Mouse (Mus musculus) heart, postnatal 14 days (tissue): ENCODE measurements around the gene Anxa11. TPM values are rescaled to one million over a fixed set of nuclear protein-coding genes. Genes with fewer than 3 reads are reported as not detected.
"Not testable (repeated sequence)": the region's sequence is repeated elsewhere in the genome, so short reads cannot be mapped to it uniquely, and the experiment has no call there.

ENCODE experiments used
- DNase-seq, 2 experiments: peaks; one replicate each; pipeline ENCODE4 v3.0.0; 2021 to 2022
- intact Hi-C: fragments of 180-260 bp; cut with DNase I; formaldehyde crosslinking; loops from one replicate; pipeline ENCODE4 v1.15.1; 2025
- long read RNA-seq, 2 experiments: library from polyadenylated mRNA; stranded (forward); transcript quantifications; one replicate each; pipeline ENCODE4 v2.0.0; 2021
- total RNA-seq, 2 experiments: library from RNA; stranded (reverse); gene quantifications; 2 replicates each; pipeline ENCODE4 v1.2.3; 2021

Anxa11 gene
- total RNA-seq = 10 to 100 TPM; 69.9 to 78.1 TPM
- long read RNA-seq, experiment 1, transcript Anxa11-201 (15 exons, 2,394 nt) = major isoform, 117 of 131 reads
- long read RNA-seq, experiment 1, partial matches to known transcripts = 5 of 131 reads
- long read RNA-seq, experiment 1, other reads (novel, unspliced or antisense) = 8 of 131 reads
- long read RNA-seq, experiment 2, transcript Anxa11-201 (15 exons, 2,394 nt) = major isoform, 112 of 130 reads
- long read RNA-seq, experiment 2, partial matches to known transcripts = 10 of 130 reads
- long read RNA-seq, experiment 2, other reads (novel, unspliced or antisense) = 6 of 130 reads

DNA sequence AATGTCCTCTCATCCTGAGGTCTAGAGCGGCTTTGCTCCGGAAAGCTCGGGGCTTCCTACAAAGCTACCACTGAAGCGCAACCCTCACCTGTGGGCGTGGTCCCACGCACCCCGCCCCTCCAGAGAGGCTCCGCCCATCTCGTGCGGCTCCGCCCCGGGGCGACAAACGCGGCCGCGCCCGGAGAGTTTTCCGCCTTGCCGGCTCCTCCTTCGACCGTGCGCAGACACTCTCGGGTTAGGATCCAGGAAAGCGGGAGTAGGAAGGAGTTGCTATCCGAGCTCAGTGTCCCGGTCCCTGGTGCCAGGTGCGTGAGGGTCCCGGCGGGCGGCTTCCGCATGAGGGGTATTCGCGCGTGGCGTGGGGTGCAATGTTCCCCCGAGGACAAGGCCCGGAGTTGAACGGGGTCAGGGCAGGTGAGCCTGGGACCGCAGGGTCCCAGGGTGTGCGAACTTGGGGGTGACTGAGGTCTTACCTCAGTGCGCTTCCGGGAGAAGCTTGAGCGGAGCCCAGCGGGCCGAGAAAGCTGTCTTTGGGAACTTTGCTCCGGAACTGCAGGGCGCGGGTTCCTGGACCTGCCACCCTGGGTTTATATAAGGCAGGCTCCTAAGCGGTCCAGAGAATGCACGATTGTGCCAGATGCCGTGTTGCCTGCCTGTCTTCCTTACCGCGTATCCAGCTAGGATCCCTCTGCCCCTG is at the start of gene Anxa11:
Gene Anxa11, plus strand, starts transcription at position 166 of the 697 bp plus-strand sequence.
- DNase-seq = peak; percentile 91 to 93
- intact Hi-C loops = no loop called here

DNA sequence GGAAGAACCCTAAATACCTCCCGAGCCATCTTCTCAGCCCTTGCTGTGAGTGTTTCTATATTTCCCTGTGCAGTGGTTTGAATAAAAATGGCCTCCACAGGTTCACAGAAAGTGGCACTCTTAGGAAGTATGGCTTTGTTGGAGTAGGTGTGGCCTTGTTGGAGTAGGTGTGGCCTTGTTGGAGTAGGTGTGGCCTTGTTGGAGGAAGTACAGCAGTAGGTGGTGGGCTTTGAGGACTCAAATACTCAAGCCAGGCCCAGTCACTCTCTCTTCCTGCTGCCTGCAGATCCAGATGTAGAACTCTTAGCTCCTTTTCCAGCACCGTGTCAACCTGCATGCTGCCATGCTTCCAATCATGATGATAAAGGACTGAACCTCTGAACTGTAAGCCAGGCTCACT is 47.6 kb upstream of the Anxa11 start:
- DNase-seq = no peak
- intact Hi-C loops = loop anchor here (10.0 kb wide), 1 partner anchor 50 kb away; no protein-coding TSS in a partner anchor

DNA sequence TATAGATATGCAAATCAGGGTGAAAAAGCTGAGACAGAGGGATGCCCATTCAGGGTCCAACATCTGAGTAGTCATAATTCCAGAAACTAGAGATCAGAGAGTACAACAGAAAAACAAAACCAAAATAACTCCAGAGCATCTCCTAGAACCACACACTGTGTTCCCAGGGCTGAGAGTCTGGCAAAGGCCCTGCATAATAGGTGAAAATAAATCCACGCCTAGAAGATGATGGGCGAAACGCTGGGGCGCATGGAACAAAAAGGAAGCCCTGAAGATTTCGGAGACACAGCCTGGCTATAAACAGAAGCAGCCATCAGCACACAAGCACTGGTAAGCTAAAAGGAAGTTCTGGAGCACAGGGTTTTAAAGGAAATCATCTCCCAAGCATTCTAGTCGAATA is 46.9 kb upstream of the Anxa11 start:
- no peak for DNase-seq
- intact Hi-C loops = loop anchor here (10.0 kb wide), 1 partner anchor 50 kb away; no protein-coding TSS in a partner anchor

DNA sequence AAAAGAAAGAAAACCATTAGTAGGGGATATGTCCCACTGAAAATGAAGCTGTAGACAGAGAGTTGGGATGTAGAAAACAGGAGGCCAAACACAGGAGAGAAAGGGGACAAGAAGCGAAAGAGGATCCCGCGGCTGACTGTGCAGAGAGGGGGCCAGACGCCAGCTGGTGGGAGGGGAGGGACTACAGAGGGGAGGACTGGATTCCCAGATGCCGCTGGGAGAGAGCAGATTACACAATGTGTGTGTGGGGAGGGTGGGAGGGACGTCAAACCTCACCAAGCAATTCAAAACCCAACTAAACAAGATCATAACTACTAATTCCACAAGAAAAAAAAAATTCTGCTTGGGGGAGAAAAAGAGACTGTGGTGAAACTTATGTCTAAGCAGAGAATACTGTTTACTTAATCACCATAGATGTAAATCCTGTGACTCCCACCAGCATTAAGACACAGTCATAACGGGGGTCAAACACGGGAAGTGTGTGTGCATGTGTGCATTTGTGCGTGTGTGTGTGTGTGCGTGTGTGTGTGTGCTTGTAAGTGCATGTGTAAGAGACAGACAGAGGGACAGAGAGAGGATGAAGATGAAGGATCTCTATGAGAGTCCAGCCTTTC is 46.3 kb upstream of the Anxa11 start:
- intact Hi-C loops = loop anchor here (10.0 kb wide), 1 partner anchor 51 kb away; no protein-coding TSS in a partner anchor
- peak; percentile 77 to 82 for DNase-seq

DNA sequence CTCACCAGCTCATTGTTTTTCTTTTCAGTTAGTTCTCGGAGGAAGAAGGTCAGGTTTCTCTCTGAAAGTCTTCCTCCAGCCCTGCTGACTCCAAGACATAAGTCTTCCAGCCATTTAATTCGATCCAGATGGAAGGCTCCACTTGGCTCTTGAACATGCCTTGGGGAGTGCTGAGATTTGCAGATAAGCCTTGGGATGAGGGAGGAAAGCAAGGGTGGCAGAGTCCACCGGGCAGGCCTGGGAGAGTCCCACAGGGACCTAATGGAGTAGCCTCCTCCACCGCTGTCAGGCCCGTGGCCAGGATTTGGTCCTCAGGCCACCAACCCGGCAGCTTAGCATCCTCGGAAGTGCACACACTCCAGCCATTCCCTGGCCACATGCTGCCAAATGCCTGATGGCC is 45.3 kb upstream of the Anxa11 start:
- DNase-seq = no peak
- intact Hi-C loops = loop anchor here (10.0 kb wide), 1 partner anchor 52 kb away; no protein-coding TSS in a partner anchor

DNA sequence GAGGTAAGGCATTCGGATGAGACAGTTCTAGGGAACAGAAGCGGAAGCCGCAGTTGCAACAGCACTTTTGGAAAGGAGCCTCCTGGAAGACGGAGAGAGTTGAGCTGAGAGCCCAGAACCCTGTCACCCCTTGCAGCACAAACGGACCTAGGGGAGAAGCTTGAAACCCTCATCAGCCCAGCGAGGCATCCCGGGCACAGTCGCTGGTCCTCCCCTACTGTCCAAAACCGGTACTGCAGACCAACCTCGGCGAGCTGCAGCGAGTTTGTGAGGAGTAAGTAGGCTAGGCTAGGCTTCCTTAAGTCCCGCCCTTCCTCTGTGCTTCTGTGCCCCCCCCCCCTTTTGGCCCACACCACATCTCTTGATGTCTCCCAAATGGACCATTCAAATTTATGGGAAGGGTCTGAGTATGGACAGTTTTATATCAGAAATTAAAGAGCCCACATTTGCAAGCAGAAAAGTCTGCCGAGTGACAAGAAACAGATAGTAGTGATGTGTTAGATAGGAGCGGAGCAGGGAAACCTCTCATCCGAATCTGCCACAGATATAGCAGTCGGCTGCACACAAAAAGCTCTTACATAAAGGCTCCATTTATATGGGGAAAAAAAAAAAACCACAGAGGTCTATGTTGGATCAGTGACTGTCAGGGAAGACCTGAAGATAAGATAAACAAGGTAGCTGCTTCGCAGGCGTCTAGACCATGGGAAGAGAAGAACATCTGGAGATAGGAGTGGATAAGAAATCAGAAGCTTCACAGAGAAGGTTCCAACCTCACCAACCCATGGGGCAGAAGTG is 41.6 kb upstream of the Anxa11 start:
- intact Hi-C loops = loop anchor here (2.0 kb wide), 1 partner anchor 90 kb away; no protein-coding TSS in a partner anchor
- DNase-seq = peak; percentile 91 to 97

DNA sequence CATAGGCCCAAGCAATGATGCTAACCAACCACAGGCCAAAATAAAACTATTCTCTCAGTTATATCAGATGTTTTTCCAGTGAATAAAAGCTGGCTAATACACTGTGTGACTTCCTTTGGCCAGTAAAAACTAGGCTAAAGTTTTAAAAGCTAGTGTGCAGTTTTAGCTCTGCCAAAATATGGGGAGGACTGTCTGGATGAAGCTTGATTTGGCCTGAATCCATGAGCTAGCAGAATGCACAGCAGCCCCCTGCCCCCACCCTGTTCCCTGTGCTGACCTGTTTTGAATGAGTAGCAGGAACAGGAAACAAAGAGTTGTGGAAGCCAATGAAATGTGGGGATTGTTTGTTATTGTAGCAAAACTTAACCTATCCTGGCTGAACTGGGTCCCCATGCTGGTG is 39.4 kb upstream of the Anxa11 start:
- intact Hi-C loops = no loop called here
- DNase-seq = peak; percentile 35 to 49

DNA sequence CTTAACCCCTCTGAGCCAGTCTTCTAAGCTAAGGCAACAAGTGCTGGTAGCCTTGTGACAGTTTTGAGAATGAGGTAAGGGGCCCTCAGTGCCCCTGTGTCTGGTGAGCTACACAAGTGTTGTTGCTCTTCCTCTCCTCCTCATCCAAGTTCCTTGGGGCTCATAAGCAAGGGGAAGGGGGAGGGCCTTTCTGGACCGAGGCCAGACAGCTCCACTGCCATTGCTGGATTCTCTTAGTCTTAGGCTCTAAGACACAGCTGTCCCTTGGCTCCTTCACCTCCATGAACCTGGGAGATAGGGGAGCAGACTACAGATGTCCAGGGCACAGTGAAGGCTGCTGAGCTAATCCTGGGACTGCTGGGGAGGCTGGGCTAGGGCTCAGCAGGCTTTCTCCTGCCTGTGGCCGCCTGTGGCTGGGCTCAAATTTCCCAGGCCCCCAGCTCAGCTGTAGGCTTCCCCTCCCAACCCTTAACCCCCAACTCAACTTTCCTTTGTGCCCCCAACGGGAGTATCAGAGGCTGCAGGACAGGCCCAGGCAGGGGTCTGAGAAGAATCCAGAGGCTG is 38.6 kb upstream of the Anxa11 start:
- peak in 1 of 2 experiments; percentile 31 for DNase-seq
- intact Hi-C loops = no loop called here

DNA sequence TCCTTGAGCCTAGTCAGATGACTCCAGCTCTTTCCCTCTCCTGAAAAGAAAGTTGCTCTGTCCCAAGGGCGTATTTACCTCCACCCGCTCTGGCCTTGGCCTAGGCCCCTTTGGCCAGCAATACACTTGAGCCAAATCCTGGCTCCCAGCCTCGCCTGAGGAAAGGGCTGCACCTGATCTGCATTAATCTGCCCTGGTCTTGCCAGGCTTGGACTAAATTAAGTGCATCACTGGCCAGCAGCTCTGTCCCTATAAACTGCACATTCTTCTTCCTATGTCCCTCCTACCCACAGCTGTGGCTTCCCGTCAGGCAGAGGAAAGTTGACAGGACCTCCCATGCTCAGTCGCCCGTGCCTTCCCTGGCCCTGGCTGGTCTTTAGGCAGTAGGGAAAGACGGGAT is 36.1 kb upstream of the Anxa11 start:
- intact Hi-C loops = no loop called here
- DNase-seq = peak; percentile 55 to 56

DNA sequence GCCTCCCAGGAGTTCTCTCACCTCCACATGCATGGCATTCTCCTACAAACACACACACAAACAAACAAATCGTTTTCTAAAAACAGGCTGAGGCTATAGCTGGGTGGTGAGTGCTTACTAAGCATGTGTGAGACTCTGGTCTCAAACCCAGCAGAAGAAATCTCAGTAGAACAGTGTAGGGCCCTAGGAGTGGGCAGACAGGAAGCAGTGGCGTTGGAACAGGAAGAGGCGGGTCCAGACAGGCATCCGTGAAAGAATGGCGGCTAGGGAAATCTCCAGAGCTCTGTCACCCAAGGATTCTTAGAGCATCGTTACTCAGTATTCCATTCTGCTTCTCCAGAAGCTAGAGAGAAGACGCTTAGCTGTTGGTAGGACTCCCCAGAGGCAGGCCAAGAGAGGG is 35.4 kb upstream of the Anxa11 start:
- intact Hi-C loops = no loop called here
- DNase-seq = no peak

DNA sequence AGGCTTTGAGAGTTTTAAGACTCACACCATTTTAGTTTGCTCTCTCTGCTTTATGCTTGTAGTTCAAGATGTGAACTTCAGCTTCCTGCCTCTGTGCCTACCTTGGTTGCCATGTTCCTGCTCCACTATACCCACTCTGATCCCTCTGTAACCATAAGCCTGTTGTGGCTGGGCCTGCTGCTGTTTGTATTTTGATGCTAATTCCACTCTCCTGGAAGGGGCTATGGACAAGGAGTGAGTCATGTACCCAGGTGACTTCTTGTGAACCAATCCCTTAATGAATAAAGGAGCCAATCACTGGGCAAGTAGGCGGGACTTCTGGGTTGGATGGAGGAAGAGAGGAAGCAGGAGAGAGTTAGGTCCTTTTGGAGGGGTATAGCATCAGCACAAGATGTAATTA is 30.9 kb upstream of the Anxa11 start:
- DNase-seq, intact Hi-C loops: not testable (repeated sequence)

DNA sequence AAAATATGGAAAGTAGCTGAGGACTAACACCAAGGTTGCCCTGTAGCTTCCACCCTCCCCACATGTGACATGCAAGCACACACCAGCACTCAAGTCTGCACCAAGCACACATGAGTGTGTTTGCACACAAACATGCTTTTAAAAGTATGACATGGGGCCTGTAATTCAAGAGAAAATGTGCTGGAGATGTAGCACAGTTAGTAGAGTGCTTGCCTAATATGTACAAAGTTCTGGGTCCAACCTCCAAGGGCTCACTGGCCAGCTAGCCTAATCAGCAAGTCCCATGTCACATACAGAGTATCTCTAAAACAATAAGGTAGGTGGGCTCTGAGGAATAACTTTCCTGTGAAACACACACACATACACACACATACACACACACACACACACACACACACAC is 27.8 kb upstream of the Anxa11 start:
- DNase-seq = no peak
- intact Hi-C loops = no loop called here

DNA sequence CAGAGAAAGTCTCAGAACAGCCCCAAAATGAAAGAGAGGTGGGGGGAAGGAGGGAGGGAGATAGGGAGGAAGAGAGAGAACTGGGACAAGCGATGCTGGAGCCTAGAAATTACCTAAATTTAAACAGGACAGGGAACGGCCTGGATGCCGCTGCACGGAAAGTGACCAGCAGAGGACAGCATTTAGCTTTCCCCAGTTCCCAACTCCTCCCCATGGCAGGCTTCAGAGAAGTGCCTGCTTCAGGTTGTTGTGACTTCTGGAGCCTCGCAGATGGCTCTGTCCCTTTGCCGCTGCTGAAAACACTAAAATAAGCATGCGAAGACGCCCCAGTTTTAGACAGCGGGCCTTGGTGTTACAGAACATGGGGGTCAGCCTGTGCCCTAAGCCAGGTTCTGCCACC is 25.5 kb upstream of the Anxa11 start:
- intact Hi-C loops = loop anchor here (2.0 kb wide), 1 partner anchor 14 kb away; no protein-coding TSS in a partner anchor
- DNase-seq = peak; percentile 71 to 84

DNA sequence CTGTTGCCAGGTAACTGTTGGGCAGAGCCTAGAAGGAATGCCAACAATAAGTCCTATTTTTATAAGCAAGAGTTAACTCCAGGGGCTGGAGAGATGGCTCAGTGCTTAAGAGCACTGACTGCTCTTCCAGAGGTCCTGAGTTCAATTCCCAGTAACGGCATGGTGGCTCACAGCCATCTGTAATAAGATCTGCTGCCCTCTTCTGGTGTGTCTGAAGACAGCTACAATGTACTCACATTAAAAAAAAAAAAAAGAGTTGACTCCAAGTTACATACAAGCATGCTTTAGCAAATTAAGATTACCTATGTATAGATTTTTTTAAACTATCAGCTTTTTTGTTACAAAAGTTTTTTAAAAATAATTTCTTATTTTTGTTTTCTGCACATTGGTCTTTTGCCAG is 19.4 kb upstream of the Anxa11 start:
- DNase-seq = no peak
- intact Hi-C loops = no loop called here

DNA sequence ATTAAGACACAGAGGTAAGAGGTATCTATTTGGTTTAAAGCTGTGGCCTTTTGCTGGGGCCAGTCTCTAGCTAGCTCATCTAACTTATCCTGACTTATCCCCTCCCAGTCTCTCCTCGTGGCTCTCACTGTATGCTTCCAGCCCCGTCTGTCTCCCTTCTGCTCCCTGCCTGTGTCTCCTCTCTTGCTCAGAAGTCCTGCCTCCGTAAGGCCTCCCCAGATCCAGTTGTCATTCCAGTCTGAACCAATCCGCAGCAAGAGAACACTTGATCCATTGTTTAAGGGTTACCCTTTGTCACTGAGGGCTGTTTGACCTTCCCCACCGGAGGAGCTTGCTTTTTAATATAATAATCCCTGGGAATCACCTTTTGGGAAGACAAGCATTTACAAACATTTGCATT is 17.0 kb upstream of the Anxa11 start:
- DNase-seq = no peak
- intact Hi-C loops = no loop called here

DNA sequence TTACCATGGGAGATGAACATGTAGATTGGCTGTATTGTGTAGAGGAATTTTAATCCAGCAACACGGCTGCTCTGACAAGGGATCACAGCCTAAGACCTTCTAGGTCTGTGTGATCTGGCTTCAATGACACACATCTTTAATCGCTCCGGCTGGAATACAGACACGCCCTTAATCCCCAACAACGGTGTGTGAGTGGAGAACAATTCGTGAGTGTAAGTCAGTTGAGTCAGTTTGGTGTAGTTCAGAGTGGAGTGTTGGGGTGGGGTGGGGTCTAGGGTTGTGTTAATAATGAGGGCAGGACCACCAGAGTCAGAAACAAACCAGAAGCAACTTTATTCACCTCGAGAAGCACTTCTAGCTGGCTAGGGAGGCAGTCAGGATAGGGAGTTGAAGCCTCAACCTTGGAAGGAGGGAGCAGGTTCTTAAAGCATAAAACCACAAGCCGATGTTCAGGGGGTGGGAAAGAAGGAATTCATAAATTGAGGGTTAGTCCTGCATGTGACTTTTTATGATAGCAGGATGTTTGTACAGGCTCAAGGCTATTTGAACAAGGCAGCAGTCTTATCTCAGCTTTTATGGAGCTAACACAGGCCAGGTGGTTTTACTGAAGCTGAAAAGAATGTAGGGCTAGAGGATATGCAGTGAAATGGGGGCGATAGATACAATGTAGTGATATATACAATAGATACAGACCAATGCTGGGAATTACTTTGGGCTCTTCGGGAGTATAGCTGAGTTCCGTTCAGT is 15.9 kb upstream of the Anxa11 start:
- no peak for DNase-seq
- intact Hi-C loops = no loop called here

DNA sequence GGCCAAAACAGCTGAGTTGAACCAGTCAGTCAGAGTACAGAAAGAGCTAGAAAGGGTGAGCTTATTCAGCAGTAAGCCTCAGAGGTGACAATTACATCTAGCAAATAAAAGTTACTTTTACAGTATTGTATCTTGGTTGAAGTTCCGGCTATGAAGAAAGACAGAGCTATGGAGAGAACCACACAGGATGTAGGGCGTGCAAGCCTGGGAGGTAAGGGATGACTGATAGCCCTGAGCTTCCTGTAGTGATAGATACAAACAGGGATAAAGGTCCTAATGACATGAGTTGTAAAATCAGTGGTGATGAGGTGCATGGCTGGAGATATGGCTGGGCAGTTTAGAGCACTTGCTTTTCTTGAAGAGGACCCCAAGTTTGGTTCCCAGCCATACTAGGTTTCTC is 15.1 kb upstream of the Anxa11 start:
- intact Hi-C loops = no loop called here
- no peak for DNase-seq

DNA sequence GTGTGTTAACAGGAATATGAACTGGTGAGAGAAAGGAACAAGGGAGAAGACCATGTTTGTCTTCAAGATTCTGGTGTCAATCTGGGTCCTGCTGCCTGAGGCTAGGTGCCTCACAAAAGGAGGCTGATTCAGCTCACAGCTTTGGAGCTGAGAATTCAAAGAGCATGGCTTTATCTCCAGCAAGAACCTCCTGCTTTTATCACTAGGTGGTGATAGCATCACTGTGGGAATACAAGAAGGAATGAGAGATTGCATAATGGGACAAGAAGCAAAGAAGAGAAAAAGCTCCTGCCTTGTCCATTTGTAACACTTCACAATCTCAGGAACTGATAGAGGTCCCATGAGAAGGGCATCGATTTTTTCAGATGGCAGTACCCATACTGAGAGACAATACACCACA is 10.6 kb upstream of the Anxa11 start:
- intact Hi-C loops = loop anchor here (2.0 kb wide), 1 partner anchor 15 kb away; no protein-coding TSS in a partner anchor
- no peak for DNase-seq

DNA sequence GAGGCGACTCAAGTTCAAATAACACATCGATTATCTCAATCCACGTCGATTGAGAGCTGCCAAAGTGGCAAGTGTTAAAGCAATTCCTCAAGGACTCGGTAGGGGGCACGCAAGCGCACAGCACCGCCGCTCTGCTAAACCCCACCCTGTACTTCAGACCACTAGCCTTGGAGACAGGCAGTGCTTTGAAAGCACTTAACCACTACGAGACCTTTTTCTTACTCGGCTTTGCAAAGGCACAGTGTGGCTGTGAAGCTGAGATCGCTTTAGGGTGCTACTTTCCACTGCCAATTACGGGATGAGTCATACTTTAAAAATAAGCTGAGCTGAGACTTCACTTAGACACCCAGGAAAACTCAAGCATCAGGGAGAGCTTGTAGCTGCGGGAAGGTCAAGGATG is 9.7 kb upstream of the Anxa11 start:
- intact Hi-C loops = no loop called here
- DNase-seq = peak; percentile 75 to 78
